Mouse (Mus musculus): Measurements from ENCODE around the gene Tas2r122. TPM values are rescaled to one million over a fixed set of nuclear protein-coding genes. Genes with fewer than 3 reads are reported as not detected.
"Not testable (repeated sequence)": the region's sequence is repeated elsewhere in the genome, so short reads cannot be mapped to it uniquely, and the experiment has no call there.

Tas2r122 gene
- not detected in 2 replicates for polyA plus RNA-seq (2012; ENCODE audit: insufficient read depth, insufficient read length, missing spikeins)

DNA sequence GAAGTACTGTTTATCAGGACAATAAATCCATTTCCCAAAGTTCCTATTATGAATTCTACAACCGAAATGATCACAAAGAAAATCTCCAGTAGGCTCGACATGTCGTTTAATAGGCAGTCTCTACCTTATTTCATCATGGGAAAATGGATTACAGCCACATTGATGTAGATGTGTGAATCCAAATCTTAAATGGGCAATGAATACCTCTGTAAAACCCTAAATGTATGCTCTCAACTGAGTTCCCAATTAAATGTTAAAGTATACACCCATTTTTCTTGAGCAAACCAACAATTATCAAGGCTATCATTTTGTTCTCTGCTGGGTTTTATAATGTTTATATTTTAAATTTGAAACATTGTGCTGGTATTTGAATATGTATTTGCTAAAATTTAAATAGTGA is at the start of gene Tas2r122:
TSS of gene Tas2r122 (minus strand) at position 101 of the 400 bp plus-strand sequence.
- Histone ChIP-seq H3K4me1 (ENCODE audit: control insufficient read depth, insufficient read depth, low read length) (no peaks in the 10 kb centered on the region), H3K27ac (ENCODE audit: insufficient read depth, low read depth, low read length) (no peak within 1 kb of the TSS), H3K4me3 (ENCODE audit: insufficient read depth, low read length) (no peak within 1 kb of the TSS)
- TF ChIP-seq POLR2A (IDR thresholded peaks at IDR 0.05; ENCODE audit: borderline replicate concordance, low read depth, low read length) (no peak), CTCF (IDR thresholded peaks at IDR 0.05; ENCODE audit: low read depth, low read length) (no peak)

DNA sequence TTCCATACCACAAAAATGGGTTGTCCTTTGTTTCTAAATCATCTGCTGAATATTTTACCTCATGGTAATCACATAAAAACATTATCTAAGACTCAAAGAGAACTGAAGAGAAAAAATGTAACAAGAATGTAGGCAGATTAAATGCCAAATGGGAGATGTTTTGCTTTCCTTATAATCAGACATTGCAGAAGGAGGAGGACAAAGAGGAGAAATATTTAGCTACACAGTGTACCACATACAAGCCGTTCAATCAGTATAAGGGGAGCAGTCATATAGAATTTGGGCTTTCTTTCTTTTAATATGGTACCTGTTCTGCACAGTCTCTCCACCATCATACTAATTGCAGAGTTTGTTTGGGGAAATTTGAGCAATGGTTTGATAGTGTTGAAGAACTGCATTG is 42.7 kb upstream of the Tas2r122 start, which contains the start of gene Tas2r124:
TSS of gene Tas2r124 (plus strand) at position 301 of the 400 bp plus-strand sequence.
- TF ChIP-seq POLR2A (IDR thresholded peaks at IDR 0.05; ENCODE audit: borderline replicate concordance, low read depth, low read length) = no peak
- Histone ChIP-seq H3K27ac (ENCODE audit: insufficient read depth, low read depth, low read length) (no peak within 1 kb of the TSS), H3K4me3 (ENCODE audit: insufficient read depth, low read length) (no peak within 1 kb of the TSS), H3K4me1 (ENCODE audit: control insufficient read depth, insufficient read depth, low read length) (no peaks in the 10 kb centered on the region)

DNA sequence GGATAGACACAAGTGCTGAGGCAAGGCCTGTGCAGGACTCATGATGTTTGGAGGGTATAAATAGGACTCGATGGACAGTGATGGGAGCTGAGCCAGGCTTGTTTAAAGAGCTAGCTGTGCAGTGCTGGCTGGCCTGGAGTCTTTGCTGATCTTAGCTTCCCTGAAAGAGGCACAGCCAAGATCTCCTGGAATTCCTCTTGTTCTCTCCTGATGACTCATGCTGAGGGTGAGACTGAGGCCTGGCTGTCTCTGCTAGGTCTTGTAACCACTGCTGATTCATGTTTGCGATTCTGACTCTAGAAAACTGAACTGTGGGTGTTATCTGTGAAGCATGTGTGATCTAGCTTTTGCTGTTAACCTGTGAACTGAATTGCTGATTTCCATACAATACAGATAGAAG is 38.5 kb upstream of the Tas2r122 start:
- no peak for TF ChIP-seq CTCF (IDR thresholded peaks at IDR 0.05; ENCODE audit: low read depth, low read length)
- no peak for TF ChIP-seq POLR2A (IDR thresholded peaks at IDR 0.05; ENCODE audit: borderline replicate concordance, low read depth, low read length)

DNA sequence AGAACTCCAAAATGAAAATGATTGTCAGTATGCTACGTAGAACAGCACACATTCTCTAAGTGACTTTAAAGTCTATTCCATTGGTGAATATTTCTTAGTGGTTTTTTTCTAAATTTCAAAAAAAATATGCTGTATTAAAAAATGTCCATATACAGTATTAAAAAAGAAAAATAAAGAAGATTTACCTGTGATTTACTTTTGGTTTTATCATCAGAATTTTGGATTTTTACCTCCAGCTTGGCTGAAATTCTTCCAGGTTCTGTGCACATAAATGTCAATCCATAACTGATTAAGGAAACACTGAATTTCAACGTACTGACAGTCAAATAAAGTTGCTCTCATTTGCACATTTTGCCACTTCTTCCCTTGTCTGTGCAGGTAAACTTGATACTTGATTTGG is 26.2 kb upstream of the Tas2r122 start, which contains the start of gene Tas2r115:
TSS of gene Tas2r115 (minus strand) at position 101 of the 400 bp plus-strand sequence.
- TF ChIP-seq POLR2A (IDR thresholded peaks at IDR 0.05; ENCODE audit: borderline replicate concordance, low read depth, low read length) = no peak
- TF ChIP-seq CTCF (IDR thresholded peaks at IDR 0.05; ENCODE audit: low read depth, low read length) = no peak
- no peak within 1 kb of the TSS for H3K27ac ChIP-seq (ENCODE audit: insufficient read depth, low read depth, low read length)
- H3K4me3 ChIP-seq (ENCODE audit: insufficient read depth, low read length) = no peak within 1 kb of the TSS
- H3K4me1 ChIP-seq (ENCODE audit: control insufficient read depth, insufficient read depth, low read length) = no peaks in the 10 kb centered on the region

More for the DNA sequence above, 38.5 kb upstream of the Tas2r122 start:
- no peak overlapping the region for H3K4me3 ChIP-seq (ENCODE audit: insufficient read depth, low read length)
- no peak overlapping the region for H3K27ac ChIP-seq (ENCODE audit: insufficient read depth, low read depth, low read length)
- H3K4me1 ChIP-seq (ENCODE audit: control insufficient read depth, insufficient read depth, low read length) = no peaks in the 10 kb centered on the region

DNA sequence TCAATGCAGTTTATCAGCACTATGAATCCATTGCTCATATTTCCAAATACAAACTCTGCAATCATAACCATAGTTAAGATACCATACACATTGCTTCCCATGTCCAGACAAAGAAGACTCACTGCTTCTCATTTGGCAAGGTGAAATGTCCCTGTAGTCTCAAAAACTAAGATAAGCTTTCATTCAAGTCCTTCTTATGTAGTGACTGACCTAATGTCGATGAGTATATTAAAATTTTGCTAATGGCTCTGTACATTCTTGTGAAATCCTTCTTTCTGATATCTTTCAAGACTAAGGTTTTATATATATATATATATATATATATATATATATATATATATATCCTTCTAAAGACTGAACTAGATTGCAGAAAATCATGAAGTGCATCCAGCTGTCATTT is 10.8 kb downstream of the Tas2r122 start, which contains the start of gene Tas2r121:
TSS of gene Tas2r121 (minus strand) at position 101 of the 400 bp plus-strand sequence.
- Histone ChIP-seq H3K27ac (ENCODE audit: insufficient read depth, low read depth, low read length) (no peak within 1 kb of the TSS), H3K4me1 (ENCODE audit: control insufficient read depth, insufficient read depth, low read length) (no peaks in the 10 kb centered on the region), H3K4me3 (ENCODE audit: insufficient read depth, low read length) (no peak within 1 kb of the TSS)
- no peak for TF ChIP-seq POLR2A (IDR thresholded peaks at IDR 0.05; ENCODE audit: borderline replicate concordance, low read depth, low read length)
- no peak for TF ChIP-seq CTCF (IDR thresholded peaks at IDR 0.05; ENCODE audit: low read depth, low read length)

DNA sequence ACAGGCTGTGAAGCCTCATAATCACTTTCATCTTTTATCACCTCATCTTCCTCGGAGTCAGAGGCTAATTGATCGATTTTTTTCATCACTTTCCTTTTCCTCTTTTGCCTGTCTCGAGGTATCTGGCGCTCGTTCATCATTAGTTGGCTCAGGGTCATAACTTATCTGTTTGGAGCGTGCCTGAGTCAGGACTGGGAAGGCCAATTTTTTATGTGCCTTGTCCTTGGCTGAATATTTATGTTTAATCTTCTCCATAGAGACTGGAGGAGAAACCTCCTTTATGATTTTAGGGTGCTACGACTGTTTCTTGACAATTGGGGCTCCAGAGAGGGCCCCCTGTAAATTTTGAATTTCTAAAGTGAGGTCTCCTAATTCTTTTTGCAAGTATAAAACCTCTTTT is 20.1 kb downstream of the Tas2r122 start:
- not testable (repeated sequence) for H3K4me1 ChIP-seq (ENCODE audit: control insufficient read depth, insufficient read depth, low read length); H3K27ac ChIP-seq (ENCODE audit: insufficient read depth, low read depth, low read length)

More for the DNA sequence above, 20.1 kb downstream of the Tas2r122 start:
- not testable (repeated sequence) for H3K4me3 ChIP-seq (ENCODE audit: insufficient read depth, low read length)

Other genes with a start within 250 kb of the Tas2r122 start
- gene Prh1, start 142.1 kb downstream of the Tas2r122 start, polyA plus RNA-seq (2012; ENCODE audit: insufficient read depth, insufficient read length, missing spikeins) = not detected in 2 replicates
- not detected in 2 replicates for gene Prp2, start 116.0 kb downstream of the Tas2r122 start, polyA plus RNA-seq (2012; ENCODE audit: insufficient read depth, insufficient read length, missing spikeins)
- gene A630073D07Rik, start 60.4 kb downstream of the Tas2r122 start, polyA plus RNA-seq (2012; ENCODE audit: insufficient read depth, insufficient read length, missing spikeins) = not detected in 2 replicates
- gene Tas2r120, start 55.0 kb downstream of the Tas2r122 start, polyA plus RNA-seq (2012; ENCODE audit: insufficient read depth, insufficient read length, missing spikeins) = not detected in 2 replicates
- gene Tas2r121, start 10.9 kb downstream of the Tas2r122 start, polyA plus RNA-seq (2012; ENCODE audit: insufficient read depth, insufficient read length, missing spikeins) = not detected in 2 replicates
- not detected in 2 replicates for gene Tas2r115, start 26.1 kb upstream of the Tas2r122 start, polyA plus RNA-seq (2012; ENCODE audit: insufficient read depth, insufficient read length, missing spikeins)
- not detected in 2 replicates for gene Tas2r124, start 42.8 kb upstream of the Tas2r122 start, polyA plus RNA-seq (2012; ENCODE audit: insufficient read depth, insufficient read length, missing spikeins)
- gene Tas2r102, start 50.2 kb upstream of the Tas2r122 start, polyA plus RNA-seq (2012; ENCODE audit: insufficient read depth, insufficient read length, missing spikeins) = not detected in 2 replicates
- not detected in 2 replicates for gene Tas2r136, start 66.2 kb upstream of the Tas2r122 start, polyA plus RNA-seq (2012; ENCODE audit: insufficient read depth, insufficient read length, missing spikeins)
- gene Tas2r117, start 90.9 kb upstream of the Tas2r122 start, polyA plus RNA-seq (2012; ENCODE audit: insufficient read depth, insufficient read length, missing spikeins) = not detected in 2 replicates
- not detected in 2 replicates for gene Tas2r123, start 135.2 kb upstream of the Tas2r122 start, polyA plus RNA-seq (2012; ENCODE audit: insufficient read depth, insufficient read length, missing spikeins)
- gene Tas2r116, start 143.5 kb upstream of the Tas2r122 start, polyA plus RNA-seq (2012; ENCODE audit: insufficient read depth, insufficient read length, missing spikeins) = not detected in 2 replicates
- gene Tas2r110, start 156.1 kb upstream of the Tas2r122 start, polyA plus RNA-seq (2012; ENCODE audit: insufficient read depth, insufficient read length, missing spikeins) = not detected in 2 replicates
- gene Tas2r113, start 181.1 kb upstream of the Tas2r122 start, polyA plus RNA-seq (2012; ENCODE audit: insufficient read depth, insufficient read length, missing spikeins) = not detected in 2 replicates
- gene Tas2r125, start 197.7 kb upstream of the Tas2r122 start, polyA plus RNA-seq (2012; ENCODE audit: insufficient read depth, insufficient read length, missing spikeins) = not detected in 2 replicates
- gene Tas2r129, start 239.2 kb upstream of the Tas2r122 start, polyA plus RNA-seq (2012; ENCODE audit: insufficient read depth, insufficient read length, missing spikeins) = not detected in 2 replicates
- gene Tas2r131, start 246.0 kb upstream of the Tas2r122 start, polyA plus RNA-seq (2012; ENCODE audit: insufficient read depth, insufficient read length, missing spikeins) = not detected in 2 replicates

All from bone marrow macrophage, adult 2 months (primary cell).